17 mouse cellular contexts compared by ENCODE assay signal in genomic region chr7:73206922-73207811, GRCm38 (mm10).
DNase-seq lines count a peak whose midpoint lies in the region; ATAC-seq lines count a peak whose summit lies in the region.
"Had no signal": no experiment of that assay in that cellular context is flagged by ENCODE, and none has a peak within 500 bp of the region (broad histone marks: within the 10 kb centered on the region; RNA-seq: fewer than 3 reads in every experiment).

No protein-coding gene starts in this region.

- no peaks in the 10 kb centered on the region for H3K36me3 ChIP-seq in neural tube, embryonic 13.5 days
- H3K36me3 ChIP-seq in hindbrain, embryonic 11.5 days (ENCODE audit: control insufficient read depth, insufficient read depth, low read length): no peaks in the 10 kb centered on the region
- H3K36me3 ChIP-seq in midbrain, embryonic 12.5 days: 0 out of 2 replicates have a peak, but pooled peaks cover 5% of the 10 kb centered on the region
- H3K36me3 ChIP-seq in kidney, embryonic 15.5 days: no peaks in the 10 kb centered on the region
- H3K36me3 ChIP-seq: intestine, embryonic 15.5 days had no signal

- H3K9me3 ChIP-seq in neural tube, embryonic 13.5 days: peaks cover 7% of the 10 kb centered on the region; the same call in 1 of the 2 replicates
- no peaks in the 10 kb centered on the region for H3K9me3 ChIP-seq in hindbrain, embryonic 11.5 days (ENCODE audit: control insufficient read depth, low read length)
- H3K9me3 ChIP-seq in midbrain, embryonic 12.5 days: peaks cover 8% of the 10 kb centered on the region
- no peaks in the 10 kb centered on the region for H3K9me3 ChIP-seq in kidney, embryonic 15.5 days (replicated peaks)
- H3K9me3 ChIP-seq: intestine, embryonic 15.5 days had no signal

- no peak for ATAC-seq in neural tube, embryonic 13.5 days (ENCODE audit: low read depth)
- ATAC-seq in hindbrain, embryonic 11.5 days (ENCODE audit: low FRiP score): no peak
- ATAC-seq in midbrain, embryonic 12.5 days (ENCODE audit: low FRiP score, low read depth): no peak
- ATAC-seq in kidney, embryonic 15.5 days (replicated peaks; ENCODE audit: low FRiP score): no peak
- ATAC-seq: activated CD4-positive, CD25-positive, alpha-beta regulatory T cell, adult 4 months; intestine, embryonic 15.5 days had no signal

- H3K27me3 ChIP-seq in neural tube, embryonic 13.5 days: no peaks in the 10 kb centered on the region
- H3K27me3 ChIP-seq in hindbrain, embryonic 11.5 days (ENCODE audit: control insufficient read depth, insufficient read depth, low read length): no peaks in the 10 kb centered on the region; the same call in 1 of the 2 replicates
- no peaks in the 10 kb centered on the region for H3K27me3 ChIP-seq in midbrain, embryonic 12.5 days
- H3K27me3 ChIP-seq in kidney, embryonic 15.5 days: no peaks in the 10 kb centered on the region
- H3K27me3 ChIP-seq: intestine, embryonic 15.5 days; megakaryocyte, embryonic 14.5 days had no signal

- H3K4me2 ChIP-seq in neural tube, embryonic 13.5 days: no peak overlapping the region
- H3K4me2 ChIP-seq in hindbrain, embryonic 11.5 days (replicated peaks; ENCODE audit: low read depth, low read length): no peak overlapping the region
- H3K4me2 ChIP-seq in midbrain, embryonic 12.5 days (replicated peaks): no peak overlapping the region
- no peak overlapping the region for H3K4me2 ChIP-seq in kidney, embryonic 15.5 days
- H3K4me2 ChIP-seq: intestine, embryonic 15.5 days; lung, embryonic 14.5 days had no signal

- H3K4me1 ChIP-seq in neural tube, embryonic 13.5 days (replicated peaks): peaks cover 45% of the 10 kb centered on the region
- peaks cover 7% of the 10 kb centered on the region for H3K4me1 ChIP-seq in hindbrain, embryonic 11.5 days (replicated peaks; ENCODE audit: control insufficient read depth, insufficient read depth, low read length)
- H3K4me1 ChIP-seq in midbrain, embryonic 12.5 days: peaks cover 43% of the 10 kb centered on the region
- H3K4me1 ChIP-seq in kidney, embryonic 15.5 days: peaks cover 20% of the 10 kb centered on the region
- H3K4me1 ChIP-seq: megakaryocyte, embryonic 14.5 days had no signal

- WGBS in neural tube, embryonic 13.5 days: 46% methylated on average over 7 of the region's 7 CpGs
- 54% methylated on average over 7 of the region's 7 CpGs for WGBS in hindbrain, embryonic 11.5 days
- 33% methylated on average over 7 of the region's 7 CpGs for WGBS in midbrain, embryonic 12.5 days
- WGBS in kidney, embryonic 15.5 days: 66% methylated on average over 7 of the region's 7 CpGs

- H3K9ac ChIP-seq in neural tube, embryonic 13.5 days: no peak overlapping the region
- no peak overlapping the region for H3K9ac ChIP-seq in hindbrain, embryonic 11.5 days (ENCODE audit: low read depth, low read length)
- no peak overlapping the region for H3K9ac ChIP-seq in midbrain, embryonic 12.5 days (replicated peaks)
- no peak overlapping the region for H3K9ac ChIP-seq in kidney, embryonic 15.5 days
- H3K9ac ChIP-seq: intestine, embryonic 15.5 days; lung, embryonic 14.5 days had no signal

- DNase-seq in neural tube, embryonic 10.5 days (ENCODE audit: extremely low spot score, low spot score): no peak
- DNase-seq in hindbrain, embryonic 11.5 days (ENCODE audit: low spot score): no peak
- no peak for DNase-seq in heart, adult 9 months (ENCODE audit: low spot score in 2 of 2)
- no peak for DNase-seq in heart, adult 8-10 months (ENCODE audit: low spot score)
- DNase-seq: adrenal gland, postnatal 36 days; cerebellum, postnatal 14 days; heart, postnatal 10 days; kidney, postnatal 14 days; liver; lung, embryonic 14.5 days; right cerebral cortex, postnatal 4 days had no signal

- H3K4me3 ChIP-seq in neural tube, embryonic 13.5 days: no peak overlapping the region
- H3K4me3 ChIP-seq in hindbrain, embryonic 11.5 days (ENCODE audit: low read depth, low read length): no peak overlapping the region
- no peak overlapping the region for H3K4me3 ChIP-seq in midbrain, embryonic 12.5 days
- no peak overlapping the region for H3K4me3 ChIP-seq in kidney, embryonic 15.5 days (replicated peaks)
- H3K4me3 ChIP-seq: intestine, embryonic 15.5 days; megakaryocyte, embryonic 14.5 days had no signal

- H3K27ac ChIP-seq in neural tube, embryonic 13.5 days (replicated peaks): peak overlapping the region; percentile 83
- peak overlapping the region; percentile 30; the same call in 1 of the 2 replicates for H3K27ac ChIP-seq in hindbrain, embryonic 11.5 days (ENCODE audit: low read depth, low read length)
- peak overlapping the region; percentile 92 for H3K27ac ChIP-seq in midbrain, embryonic 12.5 days (replicated peaks)
- H3K27ac ChIP-seq in kidney, embryonic 15.5 days: no peak overlapping the region
- H3K27ac ChIP-seq: intestine, embryonic 15.5 days had no signal
